Mouse (Mus musculus): ENCODE results near the gene Car9. TPM values are rescaled to one million over a fixed set of nuclear protein-coding genes. Genes with fewer than 3 reads are reported as not detected.

Gene Car9
- polyA plus RNA-seq, 2 experiments: 0.32 to 0.75 TPM

DNA sequence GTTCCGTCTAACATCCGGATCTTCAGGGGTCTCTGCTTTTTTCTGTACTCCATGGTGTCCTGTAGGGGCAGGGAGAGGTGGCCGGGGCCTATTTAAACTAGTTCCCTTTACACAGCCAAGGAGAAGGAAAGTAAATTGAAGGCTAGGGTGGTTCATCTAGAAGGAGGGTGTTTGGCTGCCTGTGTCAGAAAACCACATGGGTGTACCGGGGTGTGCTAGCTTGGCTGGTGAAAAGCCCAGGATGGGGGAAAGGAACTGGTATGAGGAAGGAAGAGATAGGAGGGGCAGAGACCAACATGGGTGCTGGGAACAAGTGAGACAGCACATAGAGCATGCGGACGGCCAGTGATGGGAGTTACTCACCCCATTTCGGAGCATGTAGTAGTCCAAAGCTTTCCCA is 49.2 kb downstream of the Car9 start:
- Histone ChIP-seq H3K9ac (replicated peaks) (no peak overlapping the region), H3K36me3 (replicated peaks; ENCODE audit: control insufficient read depth, insufficient read depth, low read depth) (peaks cover 64% of the 10 kb centered on the region), H3K4me2 (ENCODE audit: low read depth) (no peak overlapping the region), H3K27ac (no peak overlapping the region), H3K4me1 (replicated peaks; ENCODE audit: control insufficient read depth in 2 of 2, insufficient read depth in 2 of 2, low read length in 1 of 2) (peaks cover 19 to 34% of the 10 kb centered on the region in 2 experiments), H3K4me3 (ENCODE audit: insufficient read depth in 1 of 2, low read depth in 2 of 2, low read length in 2 of 2) (no peak overlapping the region), H3K27me3 (ENCODE audit: control insufficient read depth, insufficient read depth, low read length) (no peaks in the 10 kb centered on the region), H3K9me3 (ENCODE audit: control insufficient read depth, low read length) (no peaks in the 10 kb centered on the region; the same call in 1 of the 2 replicates)
- 77% methylated on average over 7 of the region's 7 CpGs for WGBS (ENCODE audit: insufficient replicate concordance)
- no peak for DNase-seq (ENCODE audit: low read depth in 3 of 3, low spot score in 3 of 3)
- TF ChIP-seq EP300 (IDR thresholded peaks at IDR 0.05; ENCODE audit: low read depth): no peak
- no peak for TF ChIP-seq CTCF (IDR thresholded peaks at IDR 0.05; ENCODE audit: low read depth)
- no peak for ATAC-seq (ENCODE audit: insufficient read depth)

DNA sequence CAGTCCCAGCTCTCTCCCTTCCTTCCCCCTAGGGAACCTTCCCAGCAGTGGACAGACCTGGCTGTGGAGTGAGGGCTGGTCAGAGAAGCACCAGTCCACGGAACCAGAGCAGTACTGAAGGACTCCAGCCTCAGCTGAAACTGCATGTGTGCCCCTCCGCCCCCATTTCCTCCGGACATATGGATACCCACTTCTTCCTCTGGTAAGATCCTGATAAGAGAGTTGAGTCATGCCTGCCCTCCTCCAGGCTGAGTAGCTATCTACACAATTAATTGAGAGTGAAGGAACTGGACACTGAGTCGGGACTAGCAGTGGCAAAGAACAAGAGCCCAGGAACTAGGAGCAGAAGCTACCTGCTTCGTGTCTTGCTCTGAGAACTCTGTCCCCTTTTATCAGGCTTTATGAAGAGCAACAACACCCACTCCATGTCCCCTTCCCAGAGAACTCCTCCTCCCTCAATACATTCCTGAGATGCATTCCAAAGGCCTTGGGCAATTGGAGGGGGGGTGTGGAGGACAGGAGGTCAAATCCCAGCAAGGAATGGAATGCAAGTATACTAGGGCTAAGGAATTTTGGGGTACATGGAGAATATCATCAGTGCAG is 51.4 kb downstream of the Car9 start:
- no peak for TF ChIP-seq CTCF (IDR thresholded peaks at IDR 0.05; ENCODE audit: low read depth)
- TF ChIP-seq EP300 (IDR thresholded peaks at IDR 0.05; ENCODE audit: low read depth): no peak
- Histone ChIP-seq H3K4me3 (ENCODE audit: insufficient read depth in 1 of 2, low read depth in 2 of 2, low read length in 2 of 2) (peak overlapping the region; percentile 33 to 75), H3K27ac (peak overlapping the region; percentile 68), H3K9me3 (ENCODE audit: control insufficient read depth, low read length) (no peaks in the 10 kb centered on the region), H3K4me1 (replicated peaks; ENCODE audit: control insufficient read depth in 2 of 2, insufficient read depth in 2 of 2, low read length in 1 of 2) (peaks cover 21 to 37% of the 10 kb centered on the region in 2 experiments), H3K4me2 (ENCODE audit: low read depth) (peak overlapping the region; percentile 99), H3K36me3 (replicated peaks; ENCODE audit: control insufficient read depth, insufficient read depth, low read depth) (peaks cover 42% of the 10 kb centered on the region), H3K27me3 (ENCODE audit: control insufficient read depth, insufficient read depth, low read length) (no peaks in the 10 kb centered on the region), H3K9ac (replicated peaks) (peak overlapping the region; percentile 81)
- ATAC-seq (ENCODE audit: insufficient read depth) (no peak), DNase-seq (ENCODE audit: low read depth in 3 of 3, low spot score in 3 of 3) (no peak)
- WGBS (ENCODE audit: insufficient replicate concordance): 5% methylated on average over 5 of the region's 5 CpGs

DNA sequence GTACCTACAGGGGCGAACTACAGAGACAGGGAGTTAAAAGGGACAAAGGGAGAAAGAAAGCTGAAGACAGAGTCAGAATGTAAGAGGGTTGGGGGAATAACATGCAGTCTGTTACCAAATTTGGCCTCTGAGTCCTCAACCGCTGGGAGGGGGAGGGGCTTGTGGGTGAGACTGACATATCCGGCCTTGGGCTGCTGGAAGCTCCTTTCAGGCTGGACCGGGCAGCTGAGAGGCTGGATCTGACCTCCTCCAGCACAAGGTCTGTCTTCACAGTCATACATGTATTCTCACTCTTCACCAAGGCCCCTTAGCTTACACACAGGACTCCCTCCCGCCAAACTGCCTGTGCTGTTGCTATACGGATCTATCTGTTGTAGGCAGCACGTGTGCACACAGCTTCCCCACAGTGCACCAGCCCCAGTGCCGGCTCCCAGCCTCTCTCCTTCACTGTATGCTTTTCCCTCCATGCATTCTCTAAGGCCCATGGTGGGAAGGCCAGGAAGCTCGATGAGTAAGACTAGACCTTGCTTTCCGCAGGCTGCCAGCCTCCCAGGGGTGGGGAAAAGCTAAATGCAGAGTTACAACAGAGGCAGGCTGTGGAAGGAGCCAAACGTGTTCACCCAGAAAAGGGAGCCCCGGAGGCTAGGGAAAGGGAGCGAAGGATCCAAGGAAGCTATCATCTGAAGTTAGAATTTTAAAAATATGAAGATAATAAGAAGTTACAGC is 52.0 kb downstream of the Car9 start:
- peak overlapping the region; percentile 99 for H3K4me2 ChIP-seq (ENCODE audit: low read depth)
- peak overlapping the region; percentile 81 for H3K9ac ChIP-seq (replicated peaks)
- ATAC-seq (ENCODE audit: insufficient read depth) (no peak), DNase-seq (ENCODE audit: low read depth in 3 of 3, low spot score in 3 of 3) (no peak)
- H3K9me3 ChIP-seq (ENCODE audit: control insufficient read depth, low read length): no peaks in the 10 kb centered on the region
- TF ChIP-seq CTCF (IDR thresholded peaks at IDR 0.05; ENCODE audit: low read depth) (no peak), EP300 (IDR thresholded peaks at IDR 0.05; ENCODE audit: low read depth) (no peak)
- peak overlapping the region; percentile 68 for H3K27ac ChIP-seq
- WGBS (ENCODE audit: insufficient replicate concordance): 6% methylated on average over 13 of the region's 13 CpGs
- H3K4me1 ChIP-seq (replicated peaks; ENCODE audit: control insufficient read depth in 2 of 2, insufficient read depth in 2 of 2, low read length in 1 of 2): peaks cover 28 to 44% of the 10 kb centered on the region in 2 experiments
- H3K4me3 ChIP-seq (ENCODE audit: insufficient read depth in 1 of 2, low read depth in 2 of 2, low read length in 2 of 2): peak overlapping the region; percentile 49 to 75
- no peaks in the 10 kb centered on the region for H3K27me3 ChIP-seq (ENCODE audit: control insufficient read depth, insufficient read depth, low read length)
- H3K36me3 ChIP-seq (replicated peaks; ENCODE audit: control insufficient read depth, insufficient read depth, low read depth): peaks cover 35% of the 10 kb centered on the region

DNA sequence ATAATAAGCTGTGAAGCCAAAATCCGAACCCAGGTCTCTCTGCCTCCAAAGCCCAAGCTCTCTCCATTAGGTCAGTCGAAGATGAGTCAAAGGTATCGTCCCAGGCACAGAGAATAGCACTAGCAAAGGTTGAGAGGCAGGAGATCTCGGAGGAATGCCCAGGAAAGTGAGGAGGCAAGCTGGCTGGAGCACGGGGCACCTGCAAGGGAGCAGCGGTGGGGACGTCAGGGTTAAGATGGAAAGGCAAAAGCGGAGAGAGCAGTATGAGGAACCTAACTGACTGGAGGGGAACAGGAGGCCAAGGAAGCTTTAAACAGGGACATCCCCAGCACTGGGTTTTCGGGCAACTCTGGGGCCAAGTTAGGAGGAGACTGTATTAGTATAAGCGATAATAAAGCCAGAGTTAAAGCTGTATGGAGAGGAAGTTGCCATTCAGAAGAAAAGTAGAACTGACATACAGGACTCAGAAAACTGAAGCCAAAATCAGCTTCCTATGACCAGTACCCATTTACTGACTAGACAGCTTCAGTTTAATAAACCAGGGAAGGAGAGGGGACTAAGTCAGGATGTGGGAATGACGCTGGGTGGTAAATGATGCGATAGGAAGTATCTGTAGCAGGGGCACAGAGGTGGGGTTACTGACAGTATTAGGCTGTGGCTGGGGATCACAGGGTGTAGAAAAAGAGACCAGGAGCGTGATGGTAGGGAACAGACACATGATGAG is 52.9 kb downstream of the Car9 start:
- no peaks in the 10 kb centered on the region for H3K27me3 ChIP-seq (ENCODE audit: control insufficient read depth, insufficient read depth, low read length)
- WGBS (ENCODE audit: insufficient replicate concordance): 25% methylated on average over 13 of the region's 13 CpGs
- H3K4me2 ChIP-seq (ENCODE audit: low read depth): peak overlapping the region; percentile 99
- H3K9me3 ChIP-seq (ENCODE audit: control insufficient read depth, low read length): no peaks in the 10 kb centered on the region
- TF ChIP-seq CTCF (IDR thresholded peaks at IDR 0.05; ENCODE audit: low read depth): no peak
- TF ChIP-seq EP300 (IDR thresholded peaks at IDR 0.05; ENCODE audit: low read depth): no peak
- peak overlapping the region; percentile 75 to 97 for H3K4me3 ChIP-seq (ENCODE audit: insufficient read depth in 1 of 2, low read depth in 2 of 2, low read length in 2 of 2)
- H3K27ac ChIP-seq: peak overlapping the region; percentile 52
- ATAC-seq (ENCODE audit: insufficient read depth) (no peak), DNase-seq (ENCODE audit: low read depth in 3 of 3, low spot score in 3 of 3) (no peak)
- peak overlapping the region; percentile 81 for H3K9ac ChIP-seq (replicated peaks)
- peaks cover 26% of the 10 kb centered on the region for H3K36me3 ChIP-seq (replicated peaks; ENCODE audit: control insufficient read depth, insufficient read depth, low read depth)
- H3K4me1 ChIP-seq (replicated peaks; ENCODE audit: control insufficient read depth in 2 of 2, insufficient read depth in 2 of 2, low read length in 1 of 2): peaks cover 33 to 48% of the 10 kb centered on the region in 2 experiments

DNA sequence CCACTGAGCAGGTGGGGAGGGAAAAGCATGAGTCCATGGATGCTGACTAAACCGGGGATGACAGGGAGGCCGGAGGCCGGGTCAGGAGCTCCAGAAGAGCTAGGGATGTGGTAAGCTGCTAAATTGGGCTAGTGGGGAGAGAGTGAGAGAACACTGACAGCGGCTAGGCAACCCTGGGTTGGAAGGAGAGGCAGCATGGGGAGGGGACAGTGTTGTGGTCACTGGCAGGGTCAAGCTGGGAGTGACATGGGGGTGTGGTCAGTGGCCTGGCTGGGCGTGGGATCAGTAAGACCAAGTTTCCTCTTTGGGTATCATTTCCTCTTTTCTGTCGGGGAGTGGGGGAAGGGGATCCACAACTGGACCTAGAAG is 53.5 kb downstream of the Car9 start:
- Histone ChIP-seq H3K4me3 (ENCODE audit: insufficient read depth in 1 of 2, low read depth in 2 of 2, low read length in 2 of 2) (peak overlapping the region; percentile 75 to 97), H3K27ac (peak overlapping the region; percentile 92), H3K4me1 (replicated peaks; ENCODE audit: control insufficient read depth in 2 of 2, insufficient read depth in 2 of 2, low read length in 1 of 2) (peaks cover 33 to 48% of the 10 kb centered on the region in 2 experiments), H3K9ac (replicated peaks) (peak overlapping the region; percentile 81), H3K27me3 (ENCODE audit: control insufficient read depth, insufficient read depth, low read length) (no peaks in the 10 kb centered on the region), H3K36me3 (replicated peaks; ENCODE audit: control insufficient read depth, insufficient read depth, low read depth) (peaks cover 26% of the 10 kb centered on the region), H3K9me3 (ENCODE audit: control insufficient read depth, low read length) (no peaks in the 10 kb centered on the region), H3K4me2 (ENCODE audit: low read depth) (peak overlapping the region; percentile 99)
- ATAC-seq (ENCODE audit: insufficient read depth) (no peak), DNase-seq (ENCODE audit: low read depth in 3 of 3, low spot score in 3 of 3) (no peak)
- TF ChIP-seq EP300 (IDR thresholded peaks at IDR 0.05; ENCODE audit: low read depth) (no peak), CTCF (IDR thresholded peaks at IDR 0.05; ENCODE audit: low read depth) (no peak)
- WGBS (ENCODE audit: insufficient replicate concordance): 6% methylated on average over 6 of the region's 6 CpGs

Measured in liver, embryonic 14.5 days (tissue).